Mouse (Mus musculus): ENCODE results near the gene Mndal. TPM values are rescaled to one million over a fixed set of nuclear protein-coding genes. Genes with fewer than 3 reads are reported as not detected.

Gene Mndal
- total RNA-seq, 2 experiments from 2014 or later: 1.6 to 3.7 TPM

Other genes starting within 250 kb of the Mndal start
- gene Ifi207, start 200.7 kb downstream of the Mndal start, total RNA-seq (2021): 1 to 10 TPM; 3.7 to 6.6 TPM
- gene Ifi204, start 175.5 kb downstream of the Mndal start, total RNA-seq (2021): 1 to 10 TPM; 3.1 to 4.5 TPM
- 1 to 10 TPM; 2.7 to 3.1 TPM for gene Ifi211, start 29.4 kb downstream of the Mndal start, total RNA-seq (2021)
- 1 to 10 TPM; 2.7 to 3.7 TPM for gene Ifi203, start 181 bp upstream of the Mndal start, total RNA-seq (2021)
- not detected for gene Ifi202b, start 40.3 kb upstream of the Mndal start, total RNA-seq (2021)
- gene Ifi205, start 89.3 kb upstream of the Mndal start, total RNA-seq (2021): 10 to 100 TPM in 1 of 2 experiments, 1 to 10 TPM in 1; 7.5 to 17.1 TPM
- gene Olfr433, start 98.2 kb upstream of the Mndal start, total RNA-seq (2021): not detected
- not detected for gene Olfr432, start 106.7 kb upstream of the Mndal start, total RNA-seq (2021)
- not detected for gene Olfr430, start 124.1 kb upstream of the Mndal start, total RNA-seq (2021)
- gene Olfr429, start 141.8 kb upstream of the Mndal start, total RNA-seq (2021): not detected
- not detected for gene Olfr427, start 154.4 kb upstream of the Mndal start, total RNA-seq (2021)
- not detected for gene Olfr231, start 178.7 kb upstream of the Mndal start, total RNA-seq (2021)
- gene Olfr424, start 189.0 kb upstream of the Mndal start, total RNA-seq (2021): not detected
- not detected for gene Olfr420, start 213.1 kb upstream of the Mndal start, total RNA-seq (2021)
- gene Spta1, start 230.3 kb upstream of the Mndal start, total RNA-seq (2021): under 1 TPM; 0.07 TPM

Measured in gastrocnemius, adult 18-20 months (tissue).